Mouse (Mus musculus) ES-E14 (cell line): ENCODE results near the gene Bace2.

Source experiments
- CHD2 ChIP-seq: IDR thresholded peaks from 2 replicates; pipeline ENCODE4 v1.6.1; 2014; ENCODE audit warnings: mild to moderate bottlenecking, low read depth, low read length, inconsistent platforms
- HCFC1 ChIP-seq: IDR thresholded peaks from 2 replicates; pipeline ENCODE4 v1.6.1; 2012; ENCODE audit warnings: low read length, inconsistent platforms, borderline replicate concordance; ENCODE audit not compliant: insufficient read depth
- MAFK ChIP-seq: IDR thresholded peaks from 2 replicates; pipeline ENCODE4 v1.6.1; 2014; ENCODE audit warnings: mild to moderate bottlenecking, low read depth, low read length, inconsistent platforms; ENCODE audit not compliant: insufficient read depth
- ZNF384 ChIP-seq: IDR thresholded peaks from 2 replicates; pipeline ENCODE4 v1.6.1; 2012; ENCODE audit warnings: low read depth, low read length, inconsistent platforms

- no peak for TF ChIP-seq MAFK
- 0 out of 2 replicates have a peak, but pooled peaks have one; percentile 2 for TF ChIP-seq CHD2
- TF ChIP-seq ZNF384: no peak
- TF ChIP-seq HCFC1: no peak
Measured at GRCm38 (mm10) chr16:97322604-97323003, 33.9 kb upstream of the Bace2 start.
